Mouse (Mus musculus) hindbrain, postnatal 0 days (tissue): ENCODE measurements at regions not wholly inside any gene's neighbourhood (a gene's known extent, or its start where the extent isn't known, plus 50 kb on each side); places are given as distances from the start of the nearest gene placed in this dataset.

Experiments
- ATAC-seq: fragments of 200-750 bp; cut with Nextera tagmentation; 2 replicates; pipeline ENCODE4 v1.8.0; 2017; ENCODE audit warnings: mild to moderate bottlenecking, moderate TSS enrichment, moderate library complexity
- DNase-seq: peaks from one replicate; pipeline ENCODE4 v3.0.0-alpha.2; 2015; ENCODE audit warnings: low spot score
- H3K27ac ChIP-seq: fragments of 300-500 bp; sonication (generic); 2 replicates; pipeline ENCODE4 v1.5.1; 2014; ENCODE audit warnings: mild to moderate bottlenecking
- H3K27me3 ChIP-seq: fragments of 300-500 bp; sonication (generic); 2 replicates; pipeline ENCODE4 v1.6.1; 2014; ENCODE audit warnings: low read length, mixed read lengths; ENCODE audit not compliant: insufficient read depth
- H3K36me3 ChIP-seq: fragments of 300-500 bp; sonication (generic); 2 replicates; pipeline ENCODE4 v1.6.1; 2014; ENCODE audit warnings: low read length, mixed read lengths; ENCODE audit not compliant: insufficient read depth
- H3K4me1 ChIP-seq: fragments of 300-500 bp; sonication (generic); 2 replicates; pipeline ENCODE4 v1.6.1; 2014; ENCODE audit warnings: antibody characterized with exemption, low read length, mixed read lengths; ENCODE audit not compliant: insufficient read depth
- H3K4me2 ChIP-seq: fragments of 300-500 bp; sonication (generic); 2 replicates; pipeline ENCODE4 v1.6.1; 2014; ENCODE audit warnings: low read depth, mild to moderate bottlenecking, low read length, moderate library complexity, mixed read lengths
- H3K4me3 ChIP-seq: fragments of 300-500 bp; sonication (generic); 2 replicates; pipeline ENCODE4 v1.5.1; 2014; ENCODE audit warnings: low read length
- H3K9ac ChIP-seq: fragments of 300-500 bp; sonication (generic); replicated peaks from 2 replicates; pipeline ENCODE4 v1.6.1; 2014; ENCODE audit warnings: mild to moderate bottlenecking, low read length, moderate library complexity, mixed read lengths
- H3K9me3 ChIP-seq: fragments of 300-500 bp; sonication (generic); 2 replicates; pipeline ENCODE4 v1.6.1; 2016; ENCODE audit warnings: low read length, mixed read lengths
- CTCF ChIP-seq: IDR thresholded peaks from 2 replicates; pipeline ENCODE4 v1.5.1; 2016; ENCODE audit warnings: antibody characterized with exemption, control low read depth, low read depth
- WGBS: fragments of 180-500 bp; shearing (Covaris S2); extraction: QIAGEN DNeasy Blood & Tissue Kit; methylation state at CpG from one replicate; pipeline ENCODE4 v1.1.7; 2014; 5-methylcytosine and 5-hydroxymethylcytosine counted together

- Histone ChIP-seq H3K9ac (no peak overlapping the region), H3K36me3 (no peaks in the 10 kb centered on the region), H3K4me2 (no peak overlapping the region), H3K4me1 (no peaks in the 10 kb centered on the region), H3K27ac (no peak overlapping the region), H3K27me3 (no peaks in the 10 kb centered on the region), H3K9me3 (no peaks in the 10 kb centered on the region), H3K4me3 (no peak overlapping the region)
- DNase-seq (no peak), ATAC-seq (no peak)
- 88% methylated on average over 5 of the region's 5 CpGs for WGBS
- no peak for TF ChIP-seq CTCF
Observed at GRCm38 (mm10) chr4:64250691-64251090, 203.9 kb upstream of the Tnc start.

- Histone ChIP-seq H3K27ac (no peak overlapping the region), H3K9me3 (no peaks in the 10 kb centered on the region), H3K9ac (no peak overlapping the region), H3K36me3 (no peaks in the 10 kb centered on the region), H3K4me1 (no peaks in the 10 kb centered on the region), H3K4me2 (no peak overlapping the region), H3K4me3 (no peak overlapping the region), H3K27me3 (no peaks in the 10 kb centered on the region)
- DNase-seq: no peak
- ATAC-seq: no peak
- WGBS: 76% methylated on average over 5 of the region's 5 CpGs
- no peak for TF ChIP-seq CTCF
Observed at GRCm38 (mm10) chr4:64238196-64238740, 191.5 kb upstream of the Tnc start.

GRCm38 (mm10) chr4:64235534-64235933, 188.7 kb upstream of the Tnc start:
- WGBS: 88% methylated on average over 4 of the region's 4 CpGs
- Histone ChIP-seq H3K4me2 (no peak overlapping the region), H3K4me1 (no peaks in the 10 kb centered on the region), H3K27ac (no peak overlapping the region), H3K36me3 (no peaks in the 10 kb centered on the region), H3K27me3 (no peaks in the 10 kb centered on the region), H3K4me3 (no peak overlapping the region), H3K9me3 (no peaks in the 10 kb centered on the region), H3K9ac (no peak overlapping the region)
- no peak for TF ChIP-seq CTCF
- ATAC-seq (no peak), DNase-seq (no peak)

- Histone ChIP-seq H3K27ac (no peak overlapping the region), H3K9me3 (no peaks in the 10 kb centered on the region), H3K4me3 (no peak overlapping the region), H3K9ac (no peak overlapping the region), H3K4me1 (no peaks in the 10 kb centered on the region), H3K27me3 (no peaks in the 10 kb centered on the region), H3K4me2 (no peak overlapping the region), H3K36me3 (no peaks in the 10 kb centered on the region)
- no peak for TF ChIP-seq CTCF
- peak; percentile 36 for DNase-seq
- 27% methylated on average over 4 of the region's 4 CpGs for WGBS
- peak; percentile 72; the same call in 1 of the 2 replicates for ATAC-seq
Observed at GRCm38 (mm10) chr4:64232159-64232558, 185.3 kb upstream of the Tnc start.

- no peak for ATAC-seq
- Histone ChIP-seq H3K9ac (no peak overlapping the region), H3K36me3 (no peaks in the 10 kb centered on the region), H3K27me3 (no peaks in the 10 kb centered on the region), H3K4me3 (no peak overlapping the region), H3K9me3 (no peaks in the 10 kb centered on the region), H3K27ac (no peak overlapping the region), H3K4me2 (no peak overlapping the region), H3K4me1 (no peaks in the 10 kb centered on the region)
- 51% methylated on average over 3 of the region's 3 CpGs for WGBS
- peak; percentile 45 for DNase-seq
- TF ChIP-seq CTCF: no peak
Observed at GRCm38 (mm10) chr4:64228341-64228740, 181.5 kb upstream of the Tnc start.

GRCm38 (mm10) chr4:64226635-64227034, 179.8 kb upstream of the Tnc start:
- TF ChIP-seq CTCF: no peak
- H3K4me1 ChIP-seq: no peaks in the 10 kb centered on the region
- no peaks in the 10 kb centered on the region for H3K36me3 ChIP-seq
- H3K9me3 ChIP-seq: no peaks in the 10 kb centered on the region
- H3K27ac ChIP-seq: no peak overlapping the region
- ATAC-seq (no peak), DNase-seq (no peak)
- no peak overlapping the region for H3K4me2 ChIP-seq
- H3K9ac ChIP-seq: no peak overlapping the region
- no peaks in the 10 kb centered on the region for H3K27me3 ChIP-seq
- H3K4me3 ChIP-seq: no peak overlapping the region

GRCm38 (mm10) chr4:64224918-64225317, 178.1 kb upstream of the Tnc start:
- H3K4me2 ChIP-seq: no peak overlapping the region
- no peak overlapping the region for H3K9ac ChIP-seq
- DNase-seq (peak; percentile 74), ATAC-seq (peak; percentile 93)
- H3K4me1 ChIP-seq: no peaks in the 10 kb centered on the region
- H3K27me3 ChIP-seq: no peaks in the 10 kb centered on the region
- H3K27ac ChIP-seq: 0 out of 2 replicates have a peak overlapping the region, but pooled peaks have one; percentile 7
- TF ChIP-seq CTCF: peak; percentile 17; the same call in 1 of the 2 replicates
- H3K36me3 ChIP-seq: no peaks in the 10 kb centered on the region
- H3K4me3 ChIP-seq: no peak overlapping the region
- H3K9me3 ChIP-seq: no peaks in the 10 kb centered on the region
- 52% methylated on average over 5 of the region's 5 CpGs for WGBS
